Comparison of ENCODE assay signal across 7 mouse cellular contexts in genomic region chr7:118115533-118115876, GRCm38 (mm10). TPM values are rescaled to one million over a fixed set of nuclear protein-coding genes. Genes with fewer than 3 reads are reported as not detected.
DNase-seq lines count a peak whose midpoint lies in the region; ATAC-seq lines count a peak whose summit lies in the region.

No protein-coding gene starts in this region.

- peak; percentile 36 for ATAC-seq in lung, embryonic 15.5 days (ENCODE audit: borderline replicate concordance, extremely low read depth, low FRiP score, low TSS enrichment)
- peak; percentile 40; the same call in 1 of the 2 replicates for ATAC-seq in limb, embryonic 12.5 days (ENCODE audit: insufficient number of reproducible peaks, insufficient read depth, low FRiP score, low TSS enrichment, low read depth)
- no peak for ATAC-seq in stomach, embryonic 14.5 days (ENCODE audit: insufficient number of reproducible peaks, insufficient read depth, low FRiP score, low read depth)

- peak overlapping the region; percentile 62 for H3K4me2 ChIP-seq in lung, embryonic 15.5 days
- peak overlapping the region; percentile 64 for H3K4me2 ChIP-seq in limb, embryonic 12.5 days
- peak overlapping the region; percentile 51 for H3K4me2 ChIP-seq in stomach, embryonic 14.5 days (replicated peaks; ENCODE audit: low read depth, low read length)

- peak overlapping the region; percentile 87 for H3K4me3 ChIP-seq in lung, embryonic 15.5 days
- H3K4me3 ChIP-seq in erythroblast, embryonic 14.5 days (replicated peaks): peak overlapping the region; percentile 89
- H3K4me3 ChIP-seq in limb, embryonic 12.5 days (replicated peaks): peak overlapping the region; percentile 98
- H3K4me3 ChIP-seq in stomach, embryonic 14.5 days (ENCODE audit: low read depth, low read length): peak overlapping the region; percentile 96

- H3K9ac ChIP-seq in lung, embryonic 15.5 days: peak overlapping the region; percentile 99
- H3K9ac ChIP-seq in limb, embryonic 12.5 days (replicated peaks): peak overlapping the region; percentile 99
- H3K9ac ChIP-seq in stomach, embryonic 14.5 days (replicated peaks; ENCODE audit: low read depth, low read length): peak overlapping the region; percentile 98

- no peaks in the 10 kb centered on the region for H3K9me3 ChIP-seq in lung, embryonic 15.5 days
- H3K9me3 ChIP-seq in erythroblast, embryonic 14.5 days (ENCODE audit: control insufficient read depth, low read length): no peaks in the 10 kb centered on the region
- no peaks in the 10 kb centered on the region for H3K9me3 ChIP-seq in limb, embryonic 12.5 days
- no peaks in the 10 kb centered on the region for H3K9me3 ChIP-seq in stomach, embryonic 14.5 days (ENCODE audit: control insufficient read depth, low read depth, low read length)

- H3K36me3 ChIP-seq in lung, embryonic 15.5 days: peaks cover 65% of the 10 kb centered on the region
- H3K36me3 ChIP-seq in erythroblast, embryonic 14.5 days (ENCODE audit: control insufficient read depth): peaks cover 85% of the 10 kb centered on the region
- H3K36me3 ChIP-seq in limb, embryonic 12.5 days: peaks cover 69% of the 10 kb centered on the region
- H3K36me3 ChIP-seq in stomach, embryonic 14.5 days (ENCODE audit: control insufficient read depth, insufficient read depth, low read length): peaks cover 66% of the 10 kb centered on the region

- H3K4me1 ChIP-seq in lung, embryonic 15.5 days: peaks cover 53% of the 10 kb centered on the region
- H3K4me1 ChIP-seq in erythroblast, embryonic 14.5 days (ENCODE audit: control insufficient read depth): peaks cover 77% of the 10 kb centered on the region
- peaks cover 33% of the 10 kb centered on the region for H3K4me1 ChIP-seq in limb, embryonic 12.5 days (replicated peaks)
- H3K4me1 ChIP-seq in stomach, embryonic 14.5 days (ENCODE audit: control insufficient read depth, insufficient read depth, low read length): peaks cover 36% of the 10 kb centered on the region

- DNase-seq in lung, adult 18-20 months: no peak
- DNase-seq in c-Kit-positive CD71-positive TER-119-positive erythroid progenitor cells, embryonic 14.5 days (ENCODE audit: low spot score): no peak
- DNase-seq in adrenal gland, postnatal 4 days (ENCODE audit: low spot score in 2 of 2): no peak

- peak overlapping the region; percentile 89 for H3K27ac ChIP-seq in lung, embryonic 15.5 days
- peak overlapping the region; percentile 94 for H3K27ac ChIP-seq in limb, embryonic 12.5 days
- H3K27ac ChIP-seq in stomach, embryonic 14.5 days (ENCODE audit: low read length): peak overlapping the region; percentile 83

- under 1% methylated on average over 20 of the region's 20 CpGs for WGBS in lung, embryonic 15.5 days
- under 1% methylated on average over 20 of the region's 20 CpGs for WGBS in limb, embryonic 12.5 days
- WGBS in stomach, embryonic 14.5 days: under 1% methylated on average over 17 of the region's 20 CpGs

- no peaks in the 10 kb centered on the region for H3K27me3 ChIP-seq in lung, embryonic 15.5 days
- no peaks in the 10 kb centered on the region for H3K27me3 ChIP-seq in erythroblast, embryonic 14.5 days (ENCODE audit: control insufficient read depth)
- no peaks in the 10 kb centered on the region for H3K27me3 ChIP-seq in limb, embryonic 12.5 days
- no peaks in the 10 kb centered on the region for H3K27me3 ChIP-seq in stomach, embryonic 14.5 days (ENCODE audit: control insufficient read depth, insufficient read depth, low read length)

RNA-seq across cellular contexts. Expression of gene Rps15a, which starts 0.5 kb away (rescaled TPM):
- 769 and 810 TPM in 2 replicates for polyA plus RNA-seq in lung, embryonic 15.5 days (2015; fragmentation: Nextera tagmentation; extraction: Ambion mirVana)
- 2.2 and 2.3 TPM in 2 replicates for polyA plus RNA-seq in erythroblast, embryonic 14.5 days (2012)
- polyA plus RNA-seq in limb, embryonic 12.5 days (2016; fragmentation: Nextera tagmentation; extraction: Ambion mirVana): 724 and 793 TPM in 2 replicates
- polyA plus RNA-seq in stomach, embryonic 14.5 days (2014; fragmentation: Nextera tagmentation; extraction: Ambion mirVana): 908 and 1,028 TPM in 2 replicates
- 1,000 to 10,000 TPM; 1,201 to 1,267 TPM for total RNA-seq in adrenal gland, postnatal 4 days (2021)

RNA-seq across cellular contexts. Expression of gene Arl6ip1, which starts 14.0 kb away (rescaled TPM):
- polyA plus RNA-seq in lung, embryonic 15.5 days (2015; fragmentation: Nextera tagmentation; extraction: Ambion mirVana): 500 and 550 TPM in 2 replicates
- 1.8 and 2.2 TPM in 2 replicates for polyA plus RNA-seq in erythroblast, embryonic 14.5 days (2012)
- polyA plus RNA-seq in limb, embryonic 12.5 days (2016; fragmentation: Nextera tagmentation; extraction: Ambion mirVana): 420 and 476 TPM in 2 replicates
- polyA plus RNA-seq in stomach, embryonic 14.5 days (2014; fragmentation: Nextera tagmentation; extraction: Ambion mirVana): 372 and 393 TPM in 2 replicates
- 100 to 1,000 TPM; 171 to 180 TPM for total RNA-seq in adrenal gland, postnatal 4 days (2021)

Comparison
In these comparisons a context has a peak if more than half of its experiments do, and no peak if none do; other contexts are left out.
1. RNA of gene Rps15a, which starts 0.5 kb away (polyA plus RNA-seq): 908 to 1,028 TPM in stomach, embryonic 14.5 days, 724 to 793 TPM in limb, embryonic 12.5 days and 769 to 810 TPM in lung, embryonic 15.5 days; 2.2 to 2.3 TPM in erythroblast, embryonic 14.5 days; every median in the first group is over 100 times any median in the second.
2. RNA of gene Arl6ip1, which starts 14.0 kb away (polyA plus RNA-seq): 500 to 550 TPM in lung, embryonic 15.5 days, 420 to 476 TPM in limb, embryonic 12.5 days and 372 to 393 TPM in stomach, embryonic 14.5 days; 1.8 to 2.2 TPM in erythroblast, embryonic 14.5 days; every median in the first group is over 100 times any median in the second.
3. Peak in every context shown above with its lines, with median percentiles within 50 percentile points of each other: H3K27ac ChIP-seq, H3K4me2 ChIP-seq, H3K4me3 ChIP-seq and H3K9ac ChIP-seq.